Mouse (Mus musculus): ENCODE data around the gene Rps11. TPM values are rescaled to one million over a fixed set of nuclear protein-coding genes. Genes with fewer than 3 reads are reported as not detected.
"Not testable (repeated sequence)": the region's sequence is repeated elsewhere in the genome, so short reads cannot be mapped to it uniquely, and the experiment has no call there.

The Rps11 gene
- polyA plus RNA-seq, 1 experiment, result 22.2 TPM

GRCm38 (mm10) chr7:45156206-45156605, 32.0 kb upstream of the Rps11 start:
- H3K27me3 ChIP-seq (ENCODE audit: control insufficient read depth), result no peaks in the 10 kb centered on the region
- peaks cover 41% of the 10 kb centered on the region for H3K36me3 ChIP-seq (ENCODE audit: control insufficient read depth)
- peaks cover 29% of the 10 kb centered on the region for H3K4me1 ChIP-seq (ENCODE audit: control insufficient read depth)
- no peaks in the 10 kb centered on the region for H3K9me3 ChIP-seq (ENCODE audit: control insufficient read depth, low read length)
- TF ChIP-seq GATA1 (IDR thresholded peaks at IDR 0.05; ENCODE audit: low read length), result no peak
- TF ChIP-seq TAL1 (IDR thresholded peaks at IDR 0.05; ENCODE audit: low read length), result no peak
- no peak overlapping the region for H3K4me3 ChIP-seq (replicated peaks)

GRCm38 (mm10) chr7:45155590-45155989, 31.4 kb upstream of the Rps11 start:
- Histone ChIP-seq H3K36me3 (ENCODE audit: control insufficient read depth) (peaks cover 40% of the 10 kb centered on the region), H3K9me3 (ENCODE audit: control insufficient read depth, low read length) (no peaks in the 10 kb centered on the region), H3K27me3 (ENCODE audit: control insufficient read depth) (no peaks in the 10 kb centered on the region), H3K4me1 (ENCODE audit: control insufficient read depth) (peaks cover 29% of the 10 kb centered on the region), H3K4me3 (replicated peaks) (no peak overlapping the region)
- TF ChIP-seq TAL1 (IDR thresholded peaks at IDR 0.05; ENCODE audit: low read length) (no peak), GATA1 (IDR thresholded peaks at IDR 0.05; ENCODE audit: low read length) (no peak)

GRCm38 (mm10) chr7:45154993-45155514, 30.8 kb upstream of the Rps11 start:
- Histone ChIP-seq H3K4me3 (replicated peaks) (peak overlapping the region; percentile 77), H3K27me3 (ENCODE audit: control insufficient read depth) (no peaks in the 10 kb centered on the region), H3K4me1 (ENCODE audit: control insufficient read depth) (peaks cover 31% of the 10 kb centered on the region), H3K36me3 (ENCODE audit: control insufficient read depth) (peaks cover 35% of the 10 kb centered on the region), H3K9me3 (ENCODE audit: control insufficient read depth, low read length) (no peaks in the 10 kb centered on the region)
- TF ChIP-seq GATA1 (IDR thresholded peaks at IDR 0.05; ENCODE audit: low read length) (no peak), TAL1 (IDR thresholded peaks at IDR 0.05; ENCODE audit: low read length) (no peak)

- peaks cover 32% of the 10 kb centered on the region for H3K36me3 ChIP-seq (ENCODE audit: control insufficient read depth)
- H3K4me1 ChIP-seq (ENCODE audit: control insufficient read depth), result peaks cover 31% of the 10 kb centered on the region
- peak within 1 kb of the TSS; percentile 77 for H3K4me3 ChIP-seq (replicated peaks)
- no peak for TF ChIP-seq TAL1 (IDR thresholded peaks at IDR 0.05; ENCODE audit: low read length)
- TF ChIP-seq GATA1 (IDR thresholded peaks at IDR 0.05; ENCODE audit: low read length), result no peak
- H3K27me3 ChIP-seq (ENCODE audit: control insufficient read depth), result no peaks in the 10 kb centered on the region
- no peaks in the 10 kb centered on the region for H3K9me3 ChIP-seq (ENCODE audit: control insufficient read depth, low read length)
Observed at GRCm38 (mm10) chr7:45154096-45154992, 30.1 kb upstream of the Rps11 start, which contains the start of the genes Pih1d1 and Aldh16a1. Gene Pih1d1, plus strand, starts transcription at chr7:45154303. Gene Aldh16a1, minus strand, starts transcription at chr7:45154584.

GRCm38 (mm10) chr7:45153586-45153985, 29.3 kb upstream of the Rps11 start:
- Histone ChIP-seq H3K27me3 (ENCODE audit: control insufficient read depth) (no peaks in the 10 kb centered on the region), H3K4me1 (ENCODE audit: control insufficient read depth) (peaks cover 31% of the 10 kb centered on the region), H3K9me3 (ENCODE audit: control insufficient read depth, low read length) (no peaks in the 10 kb centered on the region), H3K4me3 (replicated peaks) (peak overlapping the region; percentile 77), H3K36me3 (ENCODE audit: control insufficient read depth) (peaks cover 26% of the 10 kb centered on the region)
- TF ChIP-seq GATA1 (IDR thresholded peaks at IDR 0.05; ENCODE audit: low read length), result no peak
- TF ChIP-seq TAL1 (IDR thresholded peaks at IDR 0.05; ENCODE audit: low read length), result no peak

- Histone ChIP-seq H3K36me3 (ENCODE audit: control insufficient read depth) (peaks cover 26% of the 10 kb centered on the region), H3K4me3 (replicated peaks) (peak overlapping the region; percentile 77)
Observed at GRCm38 (mm10) chr7:45153052-45153451, 28.8 kb upstream of the Rps11 start.

GRCm38 (mm10) chr7:45151303-45151702, 27.1 kb upstream of the Rps11 start:
- Histone ChIP-seq H3K36me3 (ENCODE audit: control insufficient read depth) (peaks cover 29% of the 10 kb centered on the region), H3K27me3 (ENCODE audit: control insufficient read depth) (no peaks in the 10 kb centered on the region), H3K9me3 (ENCODE audit: control insufficient read depth, low read length) (no peaks in the 10 kb centered on the region), H3K4me1 (ENCODE audit: control insufficient read depth) (peaks cover 28% of the 10 kb centered on the region), H3K4me3 (replicated peaks) (no peak overlapping the region)
- TF ChIP-seq GATA1 (IDR thresholded peaks at IDR 0.05; ENCODE audit: low read length), result no peak
- no peak for TF ChIP-seq TAL1 (IDR thresholded peaks at IDR 0.05; ENCODE audit: low read length)

More at GRCm38 (mm10) chr7:45153052-45153451, 28.8 kb upstream of the Rps11 start:
- peaks cover 31% of the 10 kb centered on the region for H3K4me1 ChIP-seq (ENCODE audit: control insufficient read depth)
- not testable (repeated sequence) for H3K27me3 ChIP-seq (ENCODE audit: control insufficient read depth); H3K9me3 ChIP-seq (ENCODE audit: control insufficient read depth, low read length)

- no peaks in the 10 kb centered on the region for H3K9me3 ChIP-seq (ENCODE audit: control insufficient read depth, low read length)
- H3K27me3 ChIP-seq (ENCODE audit: control insufficient read depth), result no peaks in the 10 kb centered on the region
- TF ChIP-seq TAL1 (IDR thresholded peaks at IDR 0.05; ENCODE audit: low read length) (no peak), GATA1 (IDR thresholded peaks at IDR 0.05; ENCODE audit: low read length) (no peak)
- H3K4me1 ChIP-seq (ENCODE audit: control insufficient read depth), result peaks cover 22% of the 10 kb centered on the region
- H3K4me3 ChIP-seq (replicated peaks), result no peak overlapping the region
- peaks cover 36% of the 10 kb centered on the region for H3K36me3 ChIP-seq (ENCODE audit: control insufficient read depth)
Observed at GRCm38 (mm10) chr7:45150321-45150720, 26.1 kb upstream of the Rps11 start.

- no peaks in the 10 kb centered on the region for H3K27me3 ChIP-seq (ENCODE audit: control insufficient read depth)
- TF ChIP-seq TAL1 (IDR thresholded peaks at IDR 0.05; ENCODE audit: low read length) (no peak), GATA1 (IDR thresholded peaks at IDR 0.05; ENCODE audit: low read length) (no peak)
- H3K4me1 ChIP-seq (ENCODE audit: control insufficient read depth), result peaks cover 15% of the 10 kb centered on the region
- no peak overlapping the region for H3K4me3 ChIP-seq (replicated peaks)
- H3K9me3 ChIP-seq (ENCODE audit: control insufficient read depth, low read length), result no peaks in the 10 kb centered on the region
- peaks cover 41% of the 10 kb centered on the region for H3K36me3 ChIP-seq (ENCODE audit: control insufficient read depth)
Observed at GRCm38 (mm10) chr7:45149545-45149944, 25.3 kb upstream of the Rps11 start.
